Mouse (Mus musculus) C2C12 (cell line): Measurements from ENCODE around the gene Ipo13.

Experiments used
- CEBPB ChIP-seq: IDR thresholded peaks from one replicate; pipeline ENCODE4 v1.6.1; 2011; ENCODE audit warnings: low read depth, mild to moderate bottlenecking, control low read depth, moderate library complexity
- CTCF ChIP-seq: IDR thresholded peaks from one replicate; pipeline ENCODE4 v1.5.1; 2011; ENCODE audit not compliant: control insufficient read depth, insufficient read depth, insufficient read length
- MAX ChIP-seq: IDR thresholded peaks from one replicate; pipeline ENCODE4 v1.6.1; 2011; ENCODE audit warnings: mild to moderate bottlenecking, control low read depth
- MYOD1 ChIP-seq: IDR thresholded peaks from one replicate; pipeline ENCODE4 v1.6.1; 2011; ENCODE audit warnings: low read depth; ENCODE audit not compliant: control insufficient read depth, insufficient read length
- MYOG ChIP-seq: IDR thresholded peaks from one replicate; pipeline ENCODE4 v1.6.1; 2011; ENCODE audit not compliant: control insufficient read depth, insufficient read length; ENCODE audit errors: extremely low read depth
- USF1 ChIP-seq: IDR thresholded peaks from one replicate; pipeline ENCODE4 v1.6.1; 2011; ENCODE audit warnings: low read depth, mild to moderate bottlenecking, control low read depth, moderate library complexity

- TF ChIP-seq CTCF = no peak
- no peak for TF ChIP-seq MYOD1
- no peak for TF ChIP-seq CEBPB
- TF ChIP-seq USF1 = no peak
- no peak for TF ChIP-seq MAX
- TF ChIP-seq MYOG = no peak
Observed at GRCm38 (mm10) chr4:117906196-117906595, 8.6 kb downstream of the Ipo13 start.
